Mouse (Mus musculus): ENCODE data around the gene Slc5a4b. TPM values are rescaled to one million over a fixed set of nuclear protein-coding genes. Genes with fewer than 3 reads are reported as not detected.
"Not testable (repeated sequence)": the region's sequence is repeated elsewhere in the genome, so short reads cannot be mapped to it uniquely, and the experiment has no call there.

Slc5a4b gene
- total and polyA plus RNA-seq, 2 experiments: not detected

GRCm38 (mm10) chr10:76097368-76097767 is 13.4 kb downstream of the Slc5a4b start:
- TF ChIP-seq POLR2A (IDR thresholded peaks at IDR 0.05; ENCODE audit: extremely low read depth, insufficient read depth, low read length): no peak
- no peak for TF ChIP-seq CTCF (IDR thresholded peaks at IDR 0.05; ENCODE audit: low read depth, low read length)

DNA sequence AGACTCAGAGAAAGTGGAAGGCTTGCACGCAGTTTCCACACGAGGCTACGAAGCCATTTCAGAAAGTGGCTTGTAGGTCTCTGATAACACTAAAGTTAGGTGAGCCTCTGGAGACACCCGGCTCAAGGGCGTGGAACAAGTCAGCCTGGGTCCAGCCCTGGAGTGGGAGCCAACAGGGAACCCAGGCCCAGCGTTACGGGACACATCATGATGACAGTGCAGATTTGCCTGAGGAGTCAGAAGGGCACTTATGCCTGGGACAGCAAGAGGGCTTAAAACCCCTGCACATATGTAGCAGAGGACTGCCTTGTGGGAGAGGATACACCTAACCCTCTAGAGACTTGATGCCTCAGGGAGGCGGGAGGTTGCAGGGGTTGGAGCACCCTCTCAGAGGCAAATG is 14.2 kb downstream of the Slc5a4b start:
- DNase-seq (ENCODE audit: extremely low read depth, low read depth, low spot score): no peak
- 91% methylated on average over 8 of the region's 8 CpGs for whole genome bisulfite sequencing
- Histone ChIP-seq H3K9ac (ENCODE audit: low read depth, low read length) (no peak overlapping the region), H3K79me2 (ENCODE audit: control insufficient read depth, insufficient read depth, low read length) (no peaks in the 10 kb centered on the region), H3K4me3 (ENCODE audit: insufficient read depth, low read depth, low read length) (no peak overlapping the region), H3K27me3 (ENCODE audit: control insufficient read depth, insufficient read depth, low read length) (no peaks in the 10 kb centered on the region), H3K4me1 (ENCODE audit: control insufficient read depth, insufficient read depth, low read length) (no peaks in the 10 kb centered on the region), H3K36me3 (ENCODE audit: control insufficient read depth, insufficient read depth, low read length) (no peaks in the 10 kb centered on the region), H3K27ac (replicated peaks; ENCODE audit: insufficient read depth, low read depth, low read length) (no peak overlapping the region)
- TF ChIP-seq CTCF (IDR thresholded peaks at IDR 0.05; ENCODE audit: low read depth, low read length) (no peak), POLR2A (IDR thresholded peaks at IDR 0.05; ENCODE audit: extremely low read depth, insufficient read depth, low read length) (no peak)

More at GRCm38 (mm10) chr10:76097368-76097767, 13.4 kb downstream of the Slc5a4b start:
- H3K4me1 ChIP-seq (ENCODE audit: control insufficient read depth, insufficient read depth, low read length): no peaks in the 10 kb centered on the region
- no peaks in the 10 kb centered on the region for H3K36me3 ChIP-seq (ENCODE audit: control insufficient read depth, insufficient read depth, low read length)
- no peaks in the 10 kb centered on the region for H3K27me3 ChIP-seq (ENCODE audit: control insufficient read depth, insufficient read depth, low read length)
- H3K4me3 ChIP-seq (ENCODE audit: insufficient read depth, low read depth, low read length): no peak overlapping the region
- no peak overlapping the region for H3K27ac ChIP-seq (replicated peaks; ENCODE audit: insufficient read depth, low read depth, low read length)
- no peak for DNase-seq (ENCODE audit: extremely low read depth, low read depth, low spot score)
- 14% methylated on average over 9 of the region's 9 CpGs for WGBS
- H3K79me2 ChIP-seq (ENCODE audit: control insufficient read depth, insufficient read depth, low read length): no peaks in the 10 kb centered on the region
- no peak overlapping the region for H3K9ac ChIP-seq (ENCODE audit: low read depth, low read length)

DNA sequence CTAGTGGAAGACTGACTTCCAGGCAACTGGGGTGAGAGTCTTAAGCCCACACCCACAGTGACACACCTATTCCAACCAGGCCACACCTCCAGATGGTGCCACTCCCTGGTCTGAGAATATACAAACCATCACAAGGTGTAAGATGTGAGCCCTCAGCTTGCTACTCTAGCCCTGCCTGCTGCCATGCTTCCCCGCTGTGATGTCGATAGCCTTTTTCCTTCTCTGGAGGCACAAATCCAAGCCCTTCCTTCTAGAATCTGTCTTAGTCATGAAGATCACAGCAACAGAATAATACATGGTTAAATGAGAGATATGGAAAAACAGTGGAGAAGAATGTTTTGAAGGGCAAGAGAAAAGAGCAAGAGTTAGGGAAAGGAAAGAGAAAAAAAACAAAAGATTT is 33.8 kb downstream of the Slc5a4b start:
- H3K9ac ChIP-seq (ENCODE audit: low read depth, low read length); H3K36me3 ChIP-seq (ENCODE audit: control insufficient read depth, insufficient read depth, low read length); DNase-seq (ENCODE audit: extremely low read depth, low read depth, low spot score); H3K27ac ChIP-seq (replicated peaks; ENCODE audit: insufficient read depth, low read depth, low read length); H3K4me1 ChIP-seq (ENCODE audit: control insufficient read depth, insufficient read depth, low read length); H3K4me3 ChIP-seq (ENCODE audit: insufficient read depth, low read depth, low read length); H3K79me2 ChIP-seq (ENCODE audit: control insufficient read depth, insufficient read depth, low read length); H3K27me3 ChIP-seq (ENCODE audit: control insufficient read depth, insufficient read depth, low read length): not testable (repeated sequence)
- 93% methylated on average over 2 of the region's 2 CpGs for WGBS

DNA sequence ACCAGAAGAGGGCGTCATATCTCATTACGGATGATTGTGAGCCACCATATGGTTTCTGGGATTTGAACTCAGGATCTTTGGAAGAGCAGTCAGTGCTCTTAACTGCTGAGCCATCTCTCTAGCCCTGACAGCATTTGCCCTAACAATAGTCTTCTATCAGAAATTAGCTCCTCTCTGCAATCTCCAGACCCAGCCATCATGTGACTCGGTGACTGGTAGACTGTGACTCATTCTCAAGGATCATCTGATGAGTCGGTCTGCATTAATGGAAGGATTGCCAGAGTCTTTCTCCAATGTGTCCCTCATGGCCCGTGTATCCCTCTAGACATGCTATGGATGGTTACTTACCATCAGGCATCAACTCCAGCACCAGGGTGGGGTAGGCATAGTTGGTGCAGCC is 38.7 kb downstream of the Slc5a4b start:
- H3K27me3 ChIP-seq (ENCODE audit: control insufficient read depth, insufficient read depth, low read length); H3K9ac ChIP-seq (ENCODE audit: low read depth, low read length); H3K27ac ChIP-seq (replicated peaks; ENCODE audit: insufficient read depth, low read depth, low read length); H3K36me3 ChIP-seq (ENCODE audit: control insufficient read depth, insufficient read depth, low read length); DNase-seq (ENCODE audit: extremely low read depth, low read depth, low spot score); H3K4me1 ChIP-seq (ENCODE audit: control insufficient read depth, insufficient read depth, low read length); H3K79me2 ChIP-seq (ENCODE audit: control insufficient read depth, insufficient read depth, low read length); H3K4me3 ChIP-seq (ENCODE audit: insufficient read depth, low read depth, low read length): not testable (repeated sequence)
- 91% methylated on average over 5 of the region's 5 CpGs for WGBS

DNA sequence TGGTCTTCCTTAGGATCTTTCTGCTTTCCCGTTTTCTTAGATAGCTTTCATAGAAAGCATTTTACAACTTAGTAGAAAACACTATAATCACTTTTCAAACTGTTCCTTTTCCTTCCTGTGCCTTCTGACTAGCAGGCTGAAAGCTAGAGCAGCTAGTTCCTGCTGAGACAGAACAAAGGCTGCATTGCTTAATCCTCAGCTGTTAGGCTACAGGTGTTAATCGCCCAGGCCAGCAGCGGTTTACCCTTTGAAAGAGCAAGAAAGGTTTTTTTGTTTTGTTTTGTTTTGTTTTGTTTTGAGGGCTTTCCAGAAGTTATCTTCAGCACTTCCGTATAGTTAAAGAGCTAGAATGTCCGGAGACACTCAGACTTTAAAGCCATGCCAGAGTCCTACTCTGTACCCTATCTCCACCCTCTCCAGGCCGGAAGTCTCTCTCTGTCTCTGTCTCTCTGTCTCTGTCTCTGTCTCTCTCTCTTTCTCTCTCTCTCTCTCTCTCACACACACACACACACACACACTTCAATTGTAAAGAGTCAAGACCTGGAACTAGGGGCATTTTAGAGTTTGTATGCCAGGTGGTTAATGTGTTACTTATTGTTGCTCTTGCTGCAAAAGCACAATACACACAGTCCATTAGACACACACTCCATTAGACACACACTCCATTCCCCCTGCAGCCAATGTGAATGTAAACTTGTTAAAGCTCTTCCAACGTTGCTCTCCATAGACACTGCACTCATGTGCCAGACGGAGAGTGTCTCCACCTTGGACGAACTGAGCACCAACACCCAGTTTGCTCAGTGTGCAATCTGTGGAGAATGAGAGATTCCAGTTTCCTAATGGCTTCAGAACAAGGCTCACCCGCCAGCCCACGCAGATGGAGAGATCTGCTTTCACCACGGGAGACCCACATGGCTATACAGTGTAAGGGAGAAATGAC is 42.8 kb downstream of the Slc5a4b start:
- TF ChIP-seq POLR2A (IDR thresholded peaks at IDR 0.05; ENCODE audit: extremely low read depth, insufficient read depth, low read length) (no peak), CTCF (IDR thresholded peaks at IDR 0.05; ENCODE audit: low read depth, low read length) (no peak)
- no peaks in the 10 kb centered on the region for H3K79me2 ChIP-seq (ENCODE audit: control insufficient read depth, insufficient read depth, low read length)
- H3K27me3 ChIP-seq (ENCODE audit: control insufficient read depth, insufficient read depth, low read length): no peaks in the 10 kb centered on the region
- H3K4me1 ChIP-seq (ENCODE audit: control insufficient read depth, insufficient read depth, low read length): peaks cover 5% of the 10 kb centered on the region
- no peak overlapping the region for H3K4me3 ChIP-seq (ENCODE audit: insufficient read depth, low read depth, low read length)
- 13% methylated on average over 12 of the region's 12 CpGs for WGBS
- no peak overlapping the region for H3K27ac ChIP-seq (replicated peaks; ENCODE audit: insufficient read depth, low read depth, low read length)
- H3K36me3 ChIP-seq (ENCODE audit: control insufficient read depth, insufficient read depth, low read length): no peaks in the 10 kb centered on the region
- H3K9ac ChIP-seq (ENCODE audit: low read depth, low read length): no peak overlapping the region
- peak; percentile 63 for DNase-seq (ENCODE audit: extremely low read depth, low read depth, low spot score)

DNA sequence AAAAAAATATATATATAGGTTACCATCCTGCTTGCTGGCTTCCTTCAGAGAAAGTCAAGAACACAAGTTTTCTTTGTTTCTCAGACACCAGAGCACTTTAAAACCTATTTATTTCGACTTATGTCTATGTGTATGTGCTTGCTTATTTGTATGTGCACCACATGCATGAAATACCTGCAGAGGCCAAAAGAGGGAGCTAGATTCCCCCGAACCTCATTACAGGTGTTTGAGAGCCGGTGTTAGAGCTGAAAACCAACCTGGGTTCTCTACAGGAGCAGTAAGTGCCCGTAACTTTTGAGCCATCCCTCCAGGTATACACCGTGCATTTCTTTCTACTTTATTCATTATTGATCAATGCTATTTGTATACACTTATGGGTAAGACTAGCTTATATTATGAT is 48.3 kb downstream of the Slc5a4b start:
- H3K27ac ChIP-seq (replicated peaks; ENCODE audit: insufficient read depth, low read depth, low read length): no peak overlapping the region
- 95% methylated on average over 5 of the region's 5 CpGs for WGBS
- TF ChIP-seq POLR2A (IDR thresholded peaks at IDR 0.05; ENCODE audit: extremely low read depth, insufficient read depth, low read length) (no peak), CTCF (IDR thresholded peaks at IDR 0.05; ENCODE audit: low read depth, low read length) (no peak)

More for the DNA sequence above, 48.3 kb downstream of the Slc5a4b start:
- Histone ChIP-seq H3K4me1 (ENCODE audit: control insufficient read depth, insufficient read depth, low read length) (no peaks in the 10 kb centered on the region), H3K4me3 (ENCODE audit: insufficient read depth, low read depth, low read length) (no peak overlapping the region), H3K27me3 (ENCODE audit: control insufficient read depth, insufficient read depth, low read length) (no peaks in the 10 kb centered on the region), H3K79me2 (ENCODE audit: control insufficient read depth, insufficient read depth, low read length) (no peaks in the 10 kb centered on the region), H3K9ac (ENCODE audit: low read depth, low read length) (no peak overlapping the region), H3K36me3 (ENCODE audit: control insufficient read depth, insufficient read depth, low read length) (no peaks in the 10 kb centered on the region)
- no peak for DNase-seq (ENCODE audit: extremely low read depth, low read depth, low spot score)

All from liver, adult 2 months (tissue).